Mouse (Mus musculus) mesoderm, embryonic 11.5 days (tissue): ENCODE data around the gene Ube2l6.

Source experiments
- DNase-seq: peaks from one replicate; pipeline ENCODE4 v3.0.0-alpha.2; 2012; ENCODE audit warnings: low read depth, low spot score

The Ube2l6 gene

DNA sequence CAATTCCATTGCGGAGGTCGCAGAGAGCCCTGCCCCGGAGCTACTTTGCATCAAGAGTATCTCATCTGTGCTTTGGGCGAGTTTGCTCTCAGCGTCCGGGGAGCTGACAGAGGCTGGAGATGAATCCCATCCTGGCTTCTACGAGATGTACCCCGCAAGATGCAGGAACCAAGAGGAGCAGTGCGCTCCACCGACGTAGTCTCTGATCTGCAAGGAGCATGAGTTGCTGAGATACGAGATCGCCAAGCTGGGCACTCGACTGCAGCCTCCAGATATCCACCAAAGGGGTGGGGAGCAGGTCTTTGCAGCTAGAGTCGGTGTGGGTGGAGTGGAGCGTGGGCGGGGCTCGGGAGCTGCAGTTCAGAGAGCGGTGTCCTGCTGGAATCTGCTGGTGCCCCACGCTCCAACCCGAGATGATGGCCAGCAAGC, at the start of gene Ube2l6:
Gene Ube2l6, plus strand, starts transcription at position 336 of the 429 bp plus-strand sequence.
- DNase-seq, result peak; percentile 65

DNA sequence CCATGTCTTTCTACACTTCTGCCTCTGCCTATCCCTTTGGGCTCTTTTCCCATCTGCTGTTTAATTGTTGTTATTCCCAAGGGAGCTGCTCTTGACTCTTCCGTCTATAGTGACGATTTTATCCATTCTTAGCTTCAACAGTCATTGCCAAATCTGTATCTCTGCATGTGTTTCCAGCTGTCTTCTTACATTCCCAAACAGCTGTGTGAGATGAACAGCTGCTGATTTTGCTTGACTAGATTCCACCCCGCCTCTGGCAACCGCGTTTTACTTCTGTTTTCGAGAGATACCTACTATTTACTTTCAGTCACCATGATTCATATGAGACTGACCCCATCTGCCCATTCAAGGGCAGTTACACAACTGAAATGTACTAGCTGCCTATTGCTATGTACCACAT, 48.5 kb upstream of the Ube2l6 start:
- DNase-seq, result no peak

DNA sequence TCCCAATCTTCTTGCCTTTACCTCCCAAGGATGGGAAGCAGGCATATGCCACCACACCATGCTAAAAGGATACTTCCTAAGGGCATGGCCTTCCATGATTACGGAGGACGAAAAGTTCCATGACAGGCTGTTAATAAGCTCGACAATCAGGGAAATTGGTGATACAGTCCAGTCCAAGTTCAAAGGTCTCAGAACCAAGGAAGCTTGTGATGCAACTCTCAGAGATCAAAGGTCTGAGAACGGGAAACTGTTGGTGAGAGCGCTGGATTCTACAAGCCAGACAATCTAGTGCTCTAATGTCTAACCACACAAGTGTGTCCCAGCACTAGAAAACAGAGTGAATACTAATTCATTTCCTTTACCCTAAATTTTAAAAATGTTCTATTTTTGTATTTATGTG, 42.4 kb upstream of the Ube2l6 start:
- DNase-seq, result no peak

DNA sequence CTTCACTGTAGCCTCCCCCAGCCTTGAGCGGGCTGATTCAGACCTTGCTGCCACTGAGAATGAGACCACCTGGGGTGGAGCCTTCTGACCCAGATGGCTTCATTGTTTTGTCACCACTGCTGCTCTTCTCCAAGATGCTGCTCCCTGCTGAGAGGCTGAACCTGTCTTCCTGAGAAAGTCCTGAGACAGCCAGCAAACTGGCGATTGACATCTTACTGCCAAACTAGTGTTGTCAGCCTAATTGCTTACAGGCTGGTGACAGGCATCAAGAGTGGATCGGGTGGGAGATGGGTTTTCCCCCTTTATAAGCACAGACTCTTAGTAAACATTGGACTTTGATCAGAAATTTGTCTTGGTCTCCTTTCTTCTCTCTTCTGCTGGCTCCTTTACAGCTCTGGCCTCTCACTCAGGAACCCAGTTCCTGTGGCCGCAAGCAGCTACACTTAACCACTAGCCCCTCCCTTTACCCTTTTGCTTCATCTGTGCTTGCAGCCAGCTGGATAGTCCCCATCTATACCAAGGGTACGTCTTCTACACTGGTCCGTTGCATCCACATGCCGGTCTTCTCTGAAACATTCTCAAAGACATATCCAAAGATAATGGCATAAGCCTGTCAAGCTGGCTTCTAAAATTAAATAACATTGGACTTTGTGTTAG, 41.5 kb upstream of the Ube2l6 start:
- DNase-seq, result no peak

DNA sequence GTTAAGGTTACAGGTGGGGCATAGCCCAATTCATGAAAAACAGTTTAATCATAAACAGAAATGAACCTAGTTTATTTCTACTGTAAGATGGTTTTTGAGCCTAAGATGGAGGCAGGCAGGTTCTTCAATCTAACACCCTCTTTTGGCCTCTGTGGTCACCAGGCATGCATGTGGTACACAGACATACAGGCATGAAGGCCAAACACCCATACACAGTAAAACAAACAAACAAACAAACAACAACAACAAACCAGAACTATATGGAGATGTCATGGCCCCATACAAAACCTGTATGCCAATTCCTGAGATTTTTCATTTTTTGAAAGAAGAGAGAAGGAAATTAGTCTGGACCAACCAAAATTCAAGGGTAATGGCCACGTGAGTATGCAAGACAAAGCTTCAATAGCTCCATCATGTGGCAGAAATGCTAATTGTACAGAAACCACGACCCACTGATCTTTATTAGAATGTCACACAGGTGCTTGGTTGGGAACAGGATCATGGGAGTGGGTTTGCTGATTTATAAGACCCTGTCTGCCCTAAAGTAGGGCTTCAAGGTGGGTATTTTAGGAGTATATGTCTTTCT, 40.0 kb upstream of the Ube2l6 start:
- DNase-seq, result peak; percentile 64

DNA sequence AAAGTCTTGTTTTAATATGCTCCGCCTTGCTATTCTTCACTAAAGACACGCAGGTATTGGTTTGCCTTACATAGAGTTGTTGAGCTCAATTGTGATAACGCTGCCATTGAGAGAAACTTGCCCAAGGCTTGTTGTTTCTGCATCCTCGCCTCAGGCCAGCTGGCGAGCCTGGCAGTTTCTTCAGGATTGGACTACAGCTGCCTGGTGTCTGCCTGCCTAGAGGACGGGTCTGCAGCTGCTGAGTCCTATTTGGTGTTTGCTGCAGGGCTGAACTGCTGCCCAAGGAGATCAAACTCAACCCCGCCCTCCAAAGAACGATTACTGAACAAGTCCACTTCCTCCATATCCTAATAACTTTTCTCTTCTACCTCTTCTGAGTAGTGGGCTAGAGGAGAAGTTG, 37.9 kb upstream of the Ube2l6 start:
- DNase-seq, result no peak

DNA sequence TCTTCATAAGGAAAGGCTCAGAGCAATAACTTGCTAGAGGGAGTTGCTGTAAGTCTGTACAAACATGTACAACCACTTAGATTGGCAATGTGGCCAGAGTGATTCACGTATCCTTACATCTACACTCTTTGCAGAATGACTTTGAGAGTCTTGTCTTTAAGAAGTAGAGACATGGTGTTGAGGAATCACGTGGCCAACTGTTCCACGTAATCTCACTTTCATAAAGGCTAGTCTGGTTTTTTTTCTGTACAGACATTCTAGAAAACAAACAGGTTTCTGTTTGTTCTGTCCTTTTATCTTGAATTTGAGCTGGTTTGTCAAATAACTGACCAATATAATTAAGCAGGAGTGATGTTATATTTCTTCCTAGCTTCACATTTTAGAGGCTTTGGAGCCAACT, 37.3 kb upstream of the Ube2l6 start:
- no peak for DNase-seq

DNA sequence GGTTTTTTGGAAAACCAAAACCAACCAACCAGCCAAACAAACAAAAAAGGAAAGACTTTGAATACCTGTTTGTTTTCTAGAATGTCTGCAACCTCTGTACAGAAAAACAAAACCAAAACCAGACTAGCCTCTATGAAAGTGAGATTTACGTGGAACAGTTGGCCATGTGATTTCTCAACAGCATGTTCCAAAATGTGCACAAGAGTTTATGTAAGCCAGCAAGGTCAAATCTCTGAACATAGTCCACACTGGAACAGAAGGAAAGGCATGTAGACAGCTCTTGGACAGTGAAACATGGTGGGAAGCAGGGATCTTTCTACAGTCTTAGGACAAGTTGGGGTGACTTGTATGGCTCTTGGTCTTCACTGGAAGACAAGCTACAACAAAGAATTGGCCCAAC, 36.8 kb upstream of the Ube2l6 start:
- no peak for DNase-seq

DNA sequence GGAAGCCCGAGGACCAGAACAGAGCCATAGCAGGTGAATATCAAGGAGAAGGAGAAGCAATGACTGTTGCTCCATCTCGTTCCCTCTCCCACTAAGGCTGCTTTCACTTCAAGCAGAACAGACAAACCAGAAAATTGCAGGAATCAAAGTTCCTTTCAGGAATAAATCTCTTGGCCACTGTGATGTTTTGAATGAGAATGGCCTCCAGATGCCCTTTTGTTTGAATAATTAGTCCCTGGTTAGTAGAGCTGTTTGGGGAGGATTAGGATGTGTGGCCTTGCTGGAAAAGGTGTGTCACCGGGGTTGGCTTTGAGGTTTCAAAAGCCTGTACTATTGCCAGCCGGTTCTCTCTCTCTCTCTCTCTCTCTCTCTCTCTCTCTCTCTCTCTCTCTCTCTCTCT, 36.3 kb upstream of the Ube2l6 start:
- no peak for DNase-seq

DNA sequence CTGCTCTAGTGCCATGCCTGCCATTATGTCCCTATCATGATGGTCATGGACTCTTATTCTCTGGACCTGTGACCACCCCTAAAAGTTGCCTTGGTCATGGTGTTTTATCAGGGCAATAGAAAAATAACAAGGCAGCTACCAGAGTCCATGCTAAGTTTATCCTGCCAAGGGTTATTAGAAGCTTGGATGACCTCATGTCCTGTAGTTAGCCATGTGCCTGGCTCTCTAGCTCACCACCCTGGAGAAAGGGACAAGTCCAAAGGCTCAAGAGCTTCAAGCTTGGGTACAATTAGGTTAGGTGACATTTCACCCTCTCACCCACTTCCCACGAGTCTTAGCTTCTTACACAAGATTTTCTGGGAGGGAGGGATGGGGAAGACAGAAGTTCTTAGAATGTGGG, 35.8 kb upstream of the Ube2l6 start:
- DNase-seq, result no peak

DNA sequence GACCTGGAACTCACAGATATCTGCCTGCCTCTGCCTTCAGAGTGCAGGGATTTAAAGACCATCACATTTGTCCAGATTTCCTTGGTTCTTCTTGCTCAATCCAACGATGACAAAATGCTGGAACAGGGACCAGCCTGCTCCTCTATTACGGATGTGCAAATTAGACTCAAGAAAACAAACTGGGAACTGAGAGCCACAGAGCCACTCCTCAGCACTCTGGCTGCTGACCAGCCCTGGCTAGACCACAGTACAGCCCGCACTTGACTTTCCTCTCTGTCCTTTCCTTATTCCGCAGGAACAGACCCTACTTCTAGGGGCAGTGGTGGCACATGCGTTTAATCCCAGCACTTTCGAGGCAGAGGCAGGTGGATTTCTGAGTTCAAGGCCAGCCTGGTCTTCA, 28.1 kb upstream of the Ube2l6 start:
- DNase-seq, result no peak

DNA sequence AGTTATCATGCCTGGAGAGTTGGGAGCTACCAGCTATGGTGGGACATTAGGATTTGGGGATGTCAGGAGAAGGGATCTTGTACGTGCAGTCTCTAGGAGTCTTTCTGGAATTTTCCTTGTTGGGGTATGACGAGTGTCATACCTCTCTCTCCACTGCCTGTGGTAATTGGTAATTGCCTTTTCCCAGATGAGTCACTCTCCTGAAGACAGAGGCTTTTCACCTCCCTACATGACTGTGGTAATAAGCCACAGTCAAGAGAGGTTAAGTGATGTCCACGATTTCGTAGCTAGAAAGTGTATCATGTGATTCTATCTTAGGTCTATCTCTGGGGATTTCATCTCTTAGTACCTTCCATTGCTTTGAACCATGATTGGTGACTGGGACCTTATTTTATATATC, 26.2 kb upstream of the Ube2l6 start:
- no peak for DNase-seq

DNA sequence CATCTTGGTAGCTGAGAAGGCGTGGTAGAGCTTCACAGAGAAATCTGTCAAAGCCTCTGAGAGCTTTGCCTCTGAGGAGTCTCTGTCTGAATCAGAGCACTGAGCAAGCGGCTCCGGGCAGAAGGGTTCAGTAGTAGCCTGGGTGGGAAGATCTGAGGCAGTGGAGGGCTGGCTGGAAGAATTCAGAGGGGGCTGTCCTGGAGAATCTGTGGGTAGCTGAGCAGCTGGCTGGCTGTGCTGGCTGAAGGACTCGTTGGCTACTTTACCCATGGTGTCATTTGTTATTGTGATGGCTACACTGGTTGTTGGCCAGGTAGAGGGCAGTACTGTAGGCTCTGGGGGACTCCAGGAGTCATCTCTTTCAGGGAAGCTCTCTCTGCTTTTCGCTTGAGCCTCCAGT, 25.4 kb upstream of the Ube2l6 start:
- no peak for DNase-seq

DNA sequence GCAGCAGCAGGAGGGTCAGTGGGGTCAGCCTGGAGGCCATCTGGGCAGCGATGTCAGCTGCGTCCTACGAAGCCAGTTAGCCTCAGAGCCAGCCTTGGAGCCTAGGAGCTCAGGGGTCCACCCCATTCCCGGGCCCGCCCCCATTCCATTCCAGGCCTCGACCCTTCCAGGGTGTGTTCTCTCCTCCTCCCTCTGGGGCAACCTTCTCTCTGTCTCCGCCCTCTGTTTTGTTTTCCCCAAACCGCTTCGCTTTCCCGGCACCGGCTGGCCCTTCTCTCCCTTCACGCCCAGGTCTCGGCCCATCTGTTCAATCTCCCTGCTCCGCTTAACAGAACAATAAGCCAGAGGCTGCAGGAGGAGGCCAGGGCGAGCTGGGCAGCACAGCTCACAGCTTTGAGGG, 23.9 kb upstream of the Ube2l6 start:
- peak; percentile 87 for DNase-seq

DNA sequence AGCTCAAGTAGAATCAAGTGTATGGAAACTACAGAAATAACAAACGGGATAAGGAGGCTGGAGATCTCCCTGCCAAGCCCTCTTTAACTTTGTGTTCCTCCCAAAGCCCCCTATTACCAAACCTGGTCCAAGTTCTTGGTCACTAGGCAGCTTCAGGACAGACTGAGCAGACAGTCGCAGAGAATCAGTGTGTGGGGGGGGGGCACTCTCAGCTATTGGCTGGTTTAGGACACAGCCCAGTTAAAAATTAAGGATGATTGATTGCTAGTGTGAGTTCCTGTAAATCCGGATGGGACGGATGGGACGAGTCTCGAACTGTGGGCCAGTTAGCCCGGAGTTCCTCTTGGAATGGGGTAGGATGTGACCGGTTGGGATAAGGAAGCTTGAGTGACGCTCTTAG, 23.4 kb upstream of the Ube2l6 start, which contains the start of gene Serping1:
Gene Serping1, minus strand, starts transcription at position 204 of the 400 bp plus-strand sequence.
- no peak for DNase-seq

DNA sequence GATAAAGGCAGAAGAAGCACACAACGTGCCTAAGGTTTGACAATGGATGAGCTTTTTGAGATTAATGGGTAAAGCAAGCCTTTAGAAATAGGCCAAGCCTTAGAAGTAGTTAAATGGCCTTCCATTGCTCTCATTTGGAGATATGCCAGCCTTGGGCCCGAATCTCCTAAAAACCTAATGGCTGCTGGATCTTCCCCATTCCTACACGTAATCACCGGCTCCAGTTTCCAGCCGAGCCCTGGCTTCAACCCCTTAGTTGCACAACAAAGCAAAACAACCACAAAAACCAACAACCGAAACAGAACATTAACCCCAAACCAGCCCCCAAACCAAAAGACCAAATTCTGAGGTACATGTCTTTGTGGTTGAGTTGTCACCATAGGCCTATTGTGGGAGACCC, 23.0 kb upstream of the Ube2l6 start:
- no peak for DNase-seq

DNA sequence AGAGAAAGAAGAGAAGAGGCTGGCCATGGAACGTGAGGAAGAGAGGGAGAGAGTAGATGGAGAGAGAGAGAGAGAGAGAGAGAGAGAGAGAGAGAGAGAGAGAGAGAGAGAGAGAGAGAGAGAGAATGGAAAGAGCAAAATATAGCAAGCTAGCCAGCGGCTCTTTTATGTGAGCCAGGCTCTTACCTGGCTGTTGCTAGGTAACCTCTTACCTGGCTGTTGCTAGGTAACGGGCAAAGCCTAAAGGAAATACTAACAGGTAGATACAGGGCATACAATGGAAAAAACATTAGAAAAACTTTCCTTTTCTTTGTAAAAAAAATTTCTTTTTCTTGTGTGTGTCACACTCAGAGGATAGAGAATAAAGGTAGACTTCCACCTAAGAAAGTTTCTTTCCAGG, 20.9 kb upstream of the Ube2l6 start:
- no peak for DNase-seq

DNA sequence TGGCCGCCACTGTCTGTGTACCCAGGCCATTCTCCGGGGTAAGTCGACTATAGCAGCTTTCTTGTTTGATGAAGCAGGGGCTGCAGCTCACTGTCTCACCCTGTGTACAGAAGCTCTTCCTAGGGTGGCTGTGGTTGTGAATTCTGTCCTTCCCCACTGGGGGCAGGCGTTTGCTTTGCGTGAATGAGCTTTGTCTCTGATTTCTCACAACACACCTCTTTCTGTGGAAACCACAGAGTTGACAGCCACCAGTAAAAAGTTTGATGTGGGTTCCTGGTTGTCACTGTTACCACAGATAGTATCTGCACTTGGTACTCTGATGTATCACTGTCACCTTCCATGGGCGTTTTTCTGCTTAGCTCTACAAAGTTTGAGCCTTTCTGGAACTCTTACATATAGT, 19.4 kb upstream of the Ube2l6 start:
- DNase-seq, result no peak

DNA sequence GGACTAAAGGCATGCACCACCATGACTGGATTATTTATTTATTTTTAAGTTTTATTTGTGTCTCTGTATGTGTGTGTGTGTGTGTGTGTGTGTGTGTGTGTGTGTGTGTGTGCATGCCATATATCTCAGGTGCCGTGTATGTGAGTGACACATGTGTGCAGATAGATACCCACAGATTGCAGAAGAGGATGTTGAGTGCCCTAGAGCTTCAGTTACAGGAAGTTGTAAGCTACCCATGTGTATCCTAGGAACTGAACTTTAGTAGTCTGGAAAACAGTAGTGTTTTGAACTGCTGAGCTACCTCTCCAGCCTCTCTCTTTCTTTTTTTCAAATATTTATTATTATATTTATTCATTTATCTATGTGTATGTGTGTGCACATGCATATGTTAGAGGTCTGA, 15.3 kb upstream of the Ube2l6 start:
- DNase-seq, result no peak

DNA sequence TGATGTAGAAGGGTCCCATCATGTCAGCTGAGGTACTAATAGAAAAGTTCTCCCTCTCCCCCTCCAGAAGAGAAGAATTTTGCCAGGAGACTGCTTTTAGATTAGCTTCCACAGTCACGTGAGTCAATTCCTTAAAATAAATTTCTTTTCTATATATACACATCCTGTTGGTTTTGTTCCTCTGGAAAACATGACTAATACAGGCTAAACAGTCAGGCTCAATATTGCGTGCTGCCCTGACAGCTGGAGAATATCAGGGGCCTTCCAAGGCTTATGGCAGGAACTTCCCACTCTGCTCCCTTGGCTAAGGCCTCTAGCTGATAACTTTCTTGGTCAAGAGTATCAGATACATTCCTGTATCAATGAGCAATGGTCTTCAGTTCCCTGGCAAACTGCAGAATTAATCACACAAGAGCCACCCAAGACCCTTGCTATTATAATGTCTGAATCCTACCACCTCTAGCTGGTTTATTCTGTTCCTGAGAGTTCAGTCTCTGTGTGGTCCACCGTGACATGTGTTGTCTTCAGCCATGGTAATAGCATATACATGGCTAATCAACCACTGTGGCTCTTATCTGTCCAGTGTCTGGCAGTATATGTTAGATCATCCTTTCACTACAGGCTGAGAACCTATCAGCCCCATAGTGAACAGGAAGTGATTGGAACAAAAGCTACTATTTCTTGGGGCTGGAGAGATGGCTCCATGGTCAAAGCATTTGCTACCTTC, 14.6 kb upstream of the Ube2l6 start:
- DNase-seq, result no peak

DNA sequence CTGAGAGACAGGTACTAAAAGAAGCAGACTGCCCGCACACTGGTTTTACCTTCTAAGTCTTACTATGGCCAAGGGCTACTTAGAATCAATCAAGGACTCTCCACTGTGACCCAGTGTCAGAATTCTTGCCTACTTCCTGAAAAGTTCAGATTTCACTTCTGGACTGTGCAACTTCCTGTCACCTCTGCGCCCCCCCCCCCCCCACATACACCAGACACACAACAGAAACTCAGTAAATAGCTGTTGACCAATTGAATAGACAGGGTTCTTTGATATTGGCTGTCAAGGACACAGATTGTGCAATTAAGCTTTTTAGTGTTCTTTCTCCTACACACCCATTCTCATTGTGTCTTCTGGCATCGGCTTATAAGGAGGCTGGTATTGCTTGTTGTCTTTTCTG, 10.3 kb upstream of the Ube2l6 start:
- DNase-seq, result no peak

DNA sequence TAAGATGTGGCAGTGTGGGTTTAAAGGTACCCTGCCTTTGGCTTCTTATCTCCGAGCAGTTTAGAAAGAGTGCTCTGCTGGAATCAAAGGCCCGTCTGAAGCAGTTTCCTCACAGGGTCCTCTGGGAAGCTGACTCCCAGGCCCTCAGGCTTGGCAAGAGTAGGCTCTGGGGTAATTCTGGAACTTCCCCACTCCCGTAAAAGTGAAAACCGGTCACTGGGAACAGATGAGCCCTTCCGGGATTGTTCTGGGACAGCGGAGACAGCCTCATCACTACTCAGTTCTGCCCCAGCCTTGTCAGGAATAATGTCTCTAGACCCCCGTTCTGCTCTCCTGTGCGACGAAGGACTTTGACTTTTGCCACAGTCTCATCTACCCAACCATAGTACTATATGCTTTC, 8.2 kb upstream of the Ube2l6 start:
- DNase-seq, result no peak

DNA sequence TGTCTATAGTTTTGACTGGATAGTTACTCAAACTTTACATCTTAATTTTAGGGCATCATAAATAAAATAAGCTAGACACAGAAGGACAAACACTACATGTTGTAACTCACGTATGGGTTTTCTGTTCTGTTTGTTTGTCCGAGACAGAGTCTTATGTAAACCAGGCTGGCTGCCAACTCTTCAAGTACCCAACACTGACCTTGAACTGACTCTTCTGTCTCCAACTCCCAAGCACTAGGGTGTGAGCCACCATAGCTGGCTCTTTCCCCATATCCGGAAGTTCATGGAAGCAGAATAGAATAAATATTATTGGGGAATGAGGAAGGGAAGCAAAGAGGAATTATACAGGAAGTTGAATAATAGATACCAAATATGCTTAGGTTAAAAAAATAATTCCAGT, 6.1 kb upstream of the Ube2l6 start:
- DNase-seq, result no peak
